In genomic region chr1:166384614-166385013, GRCm38 (mm10) we compare ENCODE assay signal across 25 mouse cellular contexts.
"Had no signal": no experiment of that assay in that cellular context is flagged by ENCODE, and none has a peak within 500 bp of the region (broad histone marks: within the 10 kb centered on the region; RNA-seq: fewer than 3 reads in every experiment).

No protein-coding gene starts in this region.

- ATAC-seq: hindbrain, postnatal 0 days; intestine, embryonic 16.5 days; liver, embryonic 12.5 days had no signal

- H3K9me3 ChIP-seq: heart, embryonic 13.5 days; heart, embryonic 15.5 days; hindbrain, embryonic 13.5 days; hindbrain, embryonic 15.5 days; kidney, embryonic 15.5 days; limb, embryonic 13.5 days; limb, embryonic 15.5 days; liver, embryonic 12.5 days had no signal

- H3K4me3 ChIP-seq: heart, adult 2 months; heart, embryonic 13.5 days; heart, embryonic 15.5 days; hindbrain, embryonic 13.5 days; hindbrain, embryonic 15.5 days; kidney, embryonic 15.5 days; limb, embryonic 13.5 days; limb, embryonic 15.5 days; liver, embryonic 12.5 days had no signal

- H3K9ac ChIP-seq: forebrain, postnatal 0 days; heart, embryonic 13.5 days; heart, embryonic 15.5 days; hindbrain, embryonic 13.5 days; hindbrain, embryonic 15.5 days; kidney, embryonic 15.5 days; limb, embryonic 13.5 days; limb, embryonic 15.5 days; liver, embryonic 12.5 days had no signal

- H3K27me3 ChIP-seq: heart, embryonic 13.5 days; heart, embryonic 15.5 days; hindbrain, embryonic 13.5 days; hindbrain, embryonic 15.5 days; kidney, embryonic 15.5 days; limb, embryonic 13.5 days; limb, embryonic 15.5 days; liver, embryonic 12.5 days had no signal

- DNase-seq: forebrain, postnatal 0 days; gastrocnemius, postnatal 14 days; gastrocnemius, postnatal 36 days; heart, adult 2 months; heart, postnatal 14 days; heart, postnatal 36 days; kidney, adult 11 months; kidney, adult 2 months; kidney, adult 9 months; kidney, postnatal 14 days; kidney, postnatal 36 days; layer of hippocampus, postnatal 36 days; left cerebral cortex, postnatal 4 days had no signal

- H3K4me2 ChIP-seq: heart, embryonic 11.5 days; heart, embryonic 13.5 days; heart, embryonic 15.5 days; hindbrain, embryonic 13.5 days; hindbrain, embryonic 15.5 days; kidney, embryonic 15.5 days; limb, embryonic 13.5 days; limb, embryonic 15.5 days; liver, embryonic 12.5 days had no signal

- H3K27ac ChIP-seq: heart, adult 2 months; heart, embryonic 13.5 days; heart, embryonic 15.5 days; hindbrain, embryonic 13.5 days; hindbrain, embryonic 15.5 days; hindbrain, postnatal 0 days; kidney, embryonic 15.5 days; kidney, postnatal 0 days; limb, embryonic 13.5 days; limb, embryonic 15.5 days; liver, embryonic 12.5 days had no signal
